Mouse (Mus musculus) CD8-positive naive resting alpha-beta T cell, adult 2 months (primary cell): ENCODE measurements around the gene Eno1.

Experiments used
- DNase-seq, 2 experiments: peaks; one replicate each; pipeline ENCODE4 v3.0.0; 2022; ENCODE audit warnings: low read depth in 2 of 2, low spot score in 2 of 2

The Eno1 gene

DNA sequence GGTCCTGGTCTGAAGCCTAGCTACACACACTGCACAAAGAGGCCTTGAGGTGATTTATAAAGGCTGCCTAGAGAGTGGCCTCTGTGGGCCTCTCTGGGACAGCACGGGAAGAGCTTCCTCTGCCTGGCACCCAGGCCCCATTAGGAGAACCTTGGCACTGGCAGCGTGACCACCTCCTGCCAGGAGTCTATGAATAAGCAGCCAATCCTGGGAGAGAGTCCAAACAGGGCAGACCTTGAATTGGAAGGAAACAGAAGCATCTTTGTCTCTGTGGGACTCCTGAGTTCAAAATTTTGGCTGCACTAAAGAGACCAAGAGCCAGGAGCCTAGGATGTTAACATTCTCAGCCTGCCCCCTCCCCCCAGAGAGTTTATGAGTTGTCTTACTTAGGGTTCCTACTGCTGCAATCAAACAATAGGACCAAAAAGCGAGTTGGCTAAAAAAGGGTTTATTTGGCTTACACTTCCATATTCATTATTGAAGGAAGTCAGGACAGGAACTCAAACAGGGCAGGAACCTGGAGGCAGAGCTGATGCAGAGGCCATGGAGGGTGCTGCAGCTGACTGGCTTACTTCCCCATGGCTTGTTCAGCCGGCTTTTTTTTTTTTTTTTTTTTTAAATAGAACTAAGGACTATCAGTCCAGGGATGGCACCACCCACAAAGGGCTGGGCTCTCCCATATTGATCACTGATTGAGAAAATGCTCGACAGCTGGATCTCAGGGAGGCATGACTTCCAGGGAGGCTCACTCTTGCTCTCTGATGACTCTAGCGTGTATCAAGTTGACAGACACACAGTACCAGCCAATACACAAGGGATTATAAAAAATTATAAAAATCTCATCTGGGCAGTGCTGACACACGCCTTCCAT, 9.5 kb upstream of the Eno1 start:
- no peak for DNase-seq

DNA sequence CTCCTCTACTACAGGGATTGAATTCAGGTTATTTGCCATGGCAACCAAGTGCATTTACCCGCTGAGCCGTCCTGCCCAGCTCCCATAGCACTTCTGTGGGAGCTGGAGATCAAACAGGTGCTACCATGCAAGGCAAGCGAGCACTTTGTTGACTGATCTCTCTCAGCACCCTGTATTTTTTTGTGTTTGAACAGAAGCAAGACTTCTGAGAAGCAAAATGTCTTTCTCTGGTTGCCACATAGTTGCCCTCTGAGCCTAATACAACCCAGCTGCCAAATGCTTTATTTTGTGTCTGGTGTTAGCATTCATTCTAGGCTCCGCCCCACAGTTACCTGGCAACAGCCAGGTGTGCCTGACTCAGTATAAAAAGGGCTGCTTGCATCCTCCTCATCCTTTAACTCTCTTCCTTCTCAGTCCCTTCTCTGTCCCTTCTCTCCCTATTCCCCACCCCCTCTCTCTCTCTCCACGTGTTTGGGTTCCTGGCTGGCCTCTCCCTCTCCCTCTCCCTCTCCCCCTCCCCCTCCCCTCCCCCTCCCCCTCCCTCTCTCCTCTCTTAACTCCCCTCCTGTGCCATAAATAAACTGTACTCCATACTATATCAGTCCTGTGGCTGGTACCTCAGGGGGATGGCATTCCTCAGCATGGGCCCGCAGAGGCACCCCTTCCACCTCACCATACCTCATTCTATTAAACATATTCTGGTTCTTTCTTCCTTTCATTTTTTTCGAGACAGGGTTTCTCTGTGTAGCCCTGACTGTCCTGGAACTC, 7.8 kb upstream of the Eno1 start:
- no peak for DNase-seq

DNA sequence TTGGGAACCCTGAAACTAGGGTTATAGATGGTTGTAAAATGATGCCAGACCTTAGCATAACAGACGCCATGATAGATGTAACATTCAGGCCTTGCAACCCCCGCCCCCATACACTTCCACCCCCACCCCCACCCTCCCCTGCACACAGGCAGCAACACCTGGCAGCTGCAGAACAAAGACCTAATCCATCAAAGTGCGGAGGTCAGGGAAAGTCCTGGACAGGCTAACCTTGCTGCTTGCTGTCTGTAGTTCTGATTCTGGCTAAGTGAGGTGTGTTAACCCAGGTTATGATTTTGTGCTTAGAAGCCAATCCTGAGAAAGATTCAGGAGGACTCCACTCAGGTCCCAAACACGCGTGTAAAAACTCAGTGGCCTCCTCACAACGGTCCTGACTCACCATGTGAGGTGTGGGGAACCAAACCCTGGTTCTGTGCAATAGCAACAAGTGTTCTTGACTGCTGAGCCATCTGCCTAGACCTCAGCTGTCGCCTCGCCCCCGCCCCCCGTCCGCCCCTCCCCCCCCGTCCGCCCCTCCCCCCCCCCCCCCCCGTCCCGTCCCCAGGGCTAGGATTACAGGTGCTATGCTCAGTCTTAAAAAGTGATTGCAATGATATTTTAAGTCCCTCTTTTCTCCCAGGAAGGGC, 6.7 kb upstream of the Eno1 start:
- no peak for DNase-seq

DNA sequence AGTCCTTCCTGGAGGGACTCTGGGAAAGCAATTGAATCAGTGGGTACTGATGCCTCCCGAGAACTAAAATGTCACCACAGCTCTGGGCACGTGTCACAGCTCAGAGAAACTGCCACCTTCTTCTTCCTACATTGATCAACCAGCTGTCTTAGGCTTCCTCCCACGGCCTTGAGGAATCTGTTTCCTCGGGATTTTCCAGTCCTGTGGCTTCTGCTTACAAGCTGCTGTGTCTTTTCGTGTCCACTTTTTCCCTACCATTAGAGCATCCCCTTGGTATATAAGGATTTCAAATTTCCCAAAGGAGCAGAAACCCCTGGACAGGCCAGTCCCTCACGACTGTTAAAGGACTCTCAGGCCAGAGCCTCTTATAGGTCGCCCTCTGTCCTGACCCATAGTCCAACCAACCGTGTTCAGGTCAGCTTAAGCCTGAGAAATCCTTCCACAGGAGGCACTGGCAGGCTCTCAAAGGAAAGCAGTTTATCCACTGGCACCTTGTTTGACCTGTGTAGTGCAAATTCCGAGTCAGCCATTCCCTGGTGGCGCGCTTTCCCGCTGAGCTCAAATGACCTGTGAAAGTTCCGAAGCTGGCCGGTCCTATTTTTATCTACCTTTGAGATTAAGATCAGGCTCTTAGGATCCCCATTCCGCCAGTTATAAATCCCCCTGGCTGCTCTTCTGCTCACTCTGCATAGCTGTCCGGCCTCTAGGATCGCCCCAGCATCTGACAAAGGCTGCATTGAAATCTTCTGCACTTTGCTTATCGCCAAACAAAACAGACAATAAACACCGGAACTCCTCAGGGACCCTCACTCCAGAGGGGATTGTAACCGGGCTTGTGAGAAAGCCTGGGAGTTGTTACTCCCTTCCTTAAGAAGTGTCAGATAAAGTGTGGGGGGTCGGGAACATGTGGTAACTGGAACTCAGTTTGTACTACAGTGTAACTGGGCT, 5.8 kb upstream of the Eno1 start:
- DNase-seq = no peak

DNA sequence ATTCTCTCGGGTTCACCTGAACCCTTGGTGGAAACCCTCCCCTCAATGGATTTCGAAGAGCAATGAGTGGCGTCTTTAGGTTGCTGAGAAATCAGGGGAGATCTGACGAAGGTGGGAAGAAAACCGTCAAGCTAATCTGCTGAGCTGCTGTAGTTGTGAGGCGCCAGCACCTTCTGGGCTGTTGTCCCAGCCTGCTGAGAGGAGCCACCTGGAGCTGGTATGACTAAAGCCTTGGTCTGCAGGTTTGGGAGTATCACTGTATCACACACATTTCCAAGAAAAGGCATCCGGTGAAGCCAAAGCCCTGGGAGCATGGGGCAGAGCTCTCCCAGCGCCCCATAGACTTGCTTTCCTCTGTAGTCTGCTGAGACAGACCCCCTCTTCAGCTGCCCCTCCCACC, 4.7 kb upstream of the Eno1 start:
- DNase-seq = no peak

DNA sequence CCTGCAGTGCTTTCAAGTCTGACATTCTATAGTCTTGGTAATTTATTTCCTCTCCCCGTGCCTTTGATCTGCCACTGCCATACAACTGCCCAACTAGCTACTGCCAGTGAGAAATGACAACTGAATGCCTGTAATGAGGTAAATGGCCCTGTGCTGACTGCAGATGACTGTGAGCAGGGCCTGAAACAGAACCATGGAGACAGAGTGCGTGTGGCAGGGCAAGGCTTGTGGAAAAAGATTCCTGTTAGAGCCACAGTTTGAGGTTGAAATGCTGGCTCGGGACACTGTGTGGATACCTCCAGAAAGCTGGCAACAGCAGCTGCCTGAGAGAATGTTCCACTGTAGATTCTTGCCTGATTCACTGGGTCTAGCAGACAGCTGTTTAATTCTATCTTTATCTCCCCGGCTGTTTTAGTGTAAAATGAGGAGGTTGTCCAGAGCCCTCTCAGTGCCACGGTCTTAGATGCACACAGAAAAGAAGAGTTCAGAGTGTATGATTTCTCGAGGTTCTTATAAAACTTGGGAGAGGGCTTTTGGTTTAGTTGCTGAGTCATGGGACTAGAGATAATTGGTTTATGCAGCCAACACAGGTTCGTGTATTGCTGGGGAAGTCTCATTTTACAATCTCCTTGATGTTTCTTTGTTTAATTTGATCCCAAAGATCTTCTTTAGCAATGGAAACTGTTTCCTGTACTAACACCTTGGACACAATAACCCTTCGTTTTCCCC, 1.8 kb upstream of the Eno1 start:
- no peak for DNase-seq

DNA sequence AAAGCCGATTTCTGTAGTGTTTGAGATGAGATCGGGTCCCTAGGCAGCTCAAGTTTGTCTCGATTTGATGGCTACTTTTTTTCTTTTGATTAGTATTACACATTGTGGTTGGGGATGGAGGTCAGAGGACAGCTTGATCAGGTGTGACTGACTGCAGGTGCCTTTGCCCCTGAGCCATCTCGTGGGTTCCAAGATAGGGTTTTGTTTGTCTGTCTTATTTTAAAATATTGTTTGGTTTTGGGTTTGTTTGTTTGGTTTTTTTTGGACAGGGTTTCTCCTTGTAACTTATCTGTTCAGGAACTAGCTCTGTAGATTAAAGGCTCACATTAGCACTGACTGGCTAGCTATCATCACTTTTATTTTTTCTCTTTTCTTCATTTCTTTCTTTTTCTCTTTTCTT, 936 bp upstream of the Eno1 start:
- no peak for DNase-seq

DNA sequence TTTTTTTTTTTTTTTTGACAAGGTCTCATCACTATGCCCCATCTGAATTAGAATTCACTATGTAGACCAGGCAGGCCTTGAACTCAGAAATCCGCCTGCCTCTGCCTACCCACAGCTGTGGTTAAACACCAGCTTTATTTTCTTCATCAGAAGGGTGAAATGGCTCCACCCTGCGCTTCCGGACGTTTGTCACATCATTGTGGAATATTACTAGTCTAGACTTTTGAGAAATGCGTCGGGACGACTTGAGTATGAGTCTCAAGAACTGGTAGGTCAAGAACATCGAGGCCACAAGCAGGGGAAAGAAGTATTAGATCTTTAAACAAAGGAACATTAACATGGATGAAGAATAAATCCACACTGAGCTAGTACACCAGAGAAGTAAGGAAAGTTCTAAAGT, 490 bp upstream of the Eno1 start:
- DNase-seq = no peak

DNA sequence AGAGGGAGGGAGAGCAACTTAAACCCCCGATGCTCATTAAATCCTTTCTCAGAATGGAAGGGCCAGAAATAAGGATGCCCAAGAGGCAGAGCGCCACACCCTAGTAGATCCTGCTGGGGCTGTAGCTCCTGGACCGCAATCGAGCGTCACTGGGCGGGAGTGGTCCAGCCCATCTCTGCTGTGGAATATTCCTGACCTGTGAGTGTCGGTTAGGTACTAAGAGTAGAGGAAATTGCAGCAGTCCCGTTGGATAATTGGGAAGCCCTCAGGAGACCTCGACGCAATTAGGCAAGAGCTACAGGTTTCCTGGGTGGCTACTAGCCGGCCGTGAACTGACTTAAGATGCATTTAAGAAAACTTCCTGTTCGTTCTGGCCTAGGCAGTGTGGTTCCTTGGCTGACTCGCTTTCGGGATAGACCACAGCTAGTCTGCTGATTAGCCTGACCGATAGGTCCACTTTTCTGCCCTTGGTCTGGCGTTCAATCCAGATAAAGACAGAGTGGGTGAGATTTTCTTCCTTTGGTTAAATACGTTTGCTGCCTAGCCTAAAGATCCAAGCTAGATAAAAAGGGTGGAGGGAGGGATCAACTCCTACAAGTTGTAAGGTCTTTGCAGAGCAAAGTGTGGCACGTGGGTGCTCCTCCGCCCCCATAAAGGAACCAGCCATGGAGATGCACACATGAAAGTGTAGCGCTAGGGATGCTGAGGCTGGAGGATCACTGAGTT, 1.3 kb downstream of the Eno1 start:
- DNase-seq = no peak

DNA sequence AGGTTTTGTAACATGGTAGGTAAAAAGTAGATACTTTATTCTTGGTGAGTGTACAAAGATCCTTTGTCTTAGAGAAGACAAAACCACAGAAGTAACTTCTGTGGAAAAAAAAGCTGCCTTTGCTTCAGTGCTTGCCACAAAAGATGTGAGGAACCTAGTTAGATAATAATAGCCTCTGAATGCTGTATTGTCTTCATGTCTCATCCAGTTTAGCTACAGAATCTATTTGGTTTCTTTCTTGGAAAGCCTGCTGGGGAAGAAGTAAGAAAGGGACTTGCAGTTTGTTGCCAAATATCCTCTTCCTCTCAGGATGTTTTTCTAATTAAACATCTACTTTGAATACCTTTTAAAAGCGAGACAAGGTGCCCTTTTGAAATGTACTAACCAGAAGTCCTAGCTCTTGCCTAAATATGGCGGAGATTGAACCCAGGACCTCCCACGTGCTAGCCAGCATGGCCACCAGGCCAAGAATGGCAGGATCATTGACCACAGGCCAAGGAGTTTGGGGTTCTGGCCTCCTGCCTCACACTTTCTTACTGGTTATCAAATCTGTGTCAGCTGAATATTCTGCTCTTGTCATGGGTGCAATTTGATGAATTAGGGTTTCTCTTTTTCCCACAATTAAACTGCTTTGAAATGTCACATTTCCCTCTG, 2.0 kb downstream of the Eno1 start:
- DNase-seq = no peak

DNA sequence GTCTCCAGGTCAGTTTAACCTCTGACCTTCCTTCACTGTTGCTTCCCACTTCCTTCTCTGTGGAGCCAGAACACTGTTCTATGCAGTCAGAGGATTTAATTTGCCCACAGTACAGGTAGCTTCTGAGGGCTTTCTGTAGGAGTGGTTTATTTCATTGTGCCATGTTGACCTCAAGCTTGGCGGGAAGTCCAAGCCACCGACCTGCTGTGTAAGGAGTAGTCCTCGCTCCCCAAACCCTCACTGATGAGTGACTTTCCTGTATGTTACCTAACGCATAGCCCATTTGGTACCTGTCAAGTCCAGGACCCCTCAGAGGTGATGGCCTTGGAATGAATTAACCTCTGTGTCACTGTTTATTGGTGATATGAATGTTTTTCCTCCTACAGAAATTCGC, 2.6 kb downstream of the Eno1 start:
- DNase-seq = no peak

DNA sequence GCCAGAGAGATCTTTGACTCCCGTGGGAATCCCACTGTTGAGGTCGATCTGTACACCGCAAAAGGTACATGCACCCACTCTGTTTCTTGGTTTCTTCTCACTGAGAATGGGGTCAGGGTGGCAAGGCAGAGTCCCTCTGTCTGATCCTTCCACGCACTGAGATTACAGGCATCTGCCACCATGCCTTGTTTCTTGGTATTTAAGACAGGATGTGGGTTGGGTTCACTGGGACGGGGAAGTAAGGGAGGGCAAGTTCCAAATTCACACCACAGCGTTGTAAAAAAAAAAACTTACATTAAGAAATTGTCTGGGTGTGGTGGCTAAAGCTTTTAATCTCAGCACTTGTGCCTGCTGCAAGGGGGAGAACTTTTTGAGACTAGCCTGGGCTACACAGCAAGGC, 3.0 kb downstream of the Eno1 start:
- peak; percentile 28 to 43 for DNase-seq

DNA sequence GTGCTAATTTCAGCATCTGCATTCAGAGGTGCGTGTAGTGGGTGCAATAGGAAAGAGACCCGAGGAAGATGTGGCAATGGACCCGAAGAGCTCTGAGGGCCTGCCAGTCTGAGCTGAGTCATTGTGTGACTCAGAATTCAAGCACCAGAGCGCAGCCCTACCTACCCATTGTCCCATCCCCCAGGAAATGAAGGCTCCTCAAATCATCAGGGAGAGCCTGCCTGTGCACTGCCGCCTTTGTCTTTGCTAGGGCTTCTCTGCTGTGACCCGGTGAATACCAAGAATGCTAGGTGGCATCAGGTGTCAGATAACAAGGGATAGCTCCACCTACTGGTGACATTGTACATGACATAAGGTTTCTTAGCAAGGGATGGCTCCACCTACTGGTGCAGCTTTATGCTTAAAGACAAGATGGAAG, 3.4 kb downstream of the Eno1 start:
- DNase-seq = peak; percentile 86 to 92

DNA sequence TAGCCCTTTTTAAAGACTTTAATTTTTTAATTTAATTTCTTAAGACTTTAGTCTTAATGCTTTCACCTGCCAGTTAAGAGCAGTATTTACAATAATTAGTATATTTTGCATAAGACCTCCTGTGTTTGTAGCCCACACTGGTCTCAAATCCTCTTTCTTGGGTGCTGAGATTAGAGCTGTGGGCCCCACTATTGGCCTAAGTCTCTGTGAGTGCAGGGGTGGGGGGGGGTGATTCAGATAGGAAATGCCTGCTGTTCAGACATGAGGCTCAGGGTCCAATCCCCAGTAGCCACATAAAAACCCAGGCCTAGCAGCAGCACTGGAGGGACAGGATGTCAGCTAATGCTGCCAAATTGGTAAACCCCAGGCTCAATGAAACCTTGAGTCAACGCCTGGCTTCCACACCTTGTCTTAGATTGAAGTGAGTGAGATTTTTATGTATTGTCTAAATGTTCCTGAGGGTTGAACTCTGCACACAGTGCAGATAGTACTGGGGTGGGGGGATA, 3.9 kb downstream of the Eno1 start:
- DNase-seq = no peak

DNA sequence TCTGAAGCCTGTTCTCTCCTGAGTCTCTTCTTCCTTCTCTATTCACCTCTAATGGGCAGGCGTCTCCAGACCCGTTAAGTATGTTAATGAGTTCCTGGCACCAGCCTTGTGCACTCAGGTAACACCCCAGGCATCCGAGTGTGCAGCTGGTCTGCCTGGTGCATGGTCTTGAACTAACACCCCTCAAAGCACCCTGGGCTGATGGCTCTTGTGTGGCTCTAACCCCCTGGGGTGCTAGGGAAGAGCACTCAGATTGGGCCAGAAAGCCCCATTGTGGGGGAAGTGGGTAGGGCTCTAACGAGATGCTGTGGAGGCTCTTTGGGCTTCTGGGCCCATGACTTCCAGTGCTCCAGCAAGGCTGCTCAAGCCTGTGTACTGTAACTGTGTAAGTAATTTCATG, 5.2 kb downstream of the Eno1 start:
- DNase-seq = no peak

DNA sequence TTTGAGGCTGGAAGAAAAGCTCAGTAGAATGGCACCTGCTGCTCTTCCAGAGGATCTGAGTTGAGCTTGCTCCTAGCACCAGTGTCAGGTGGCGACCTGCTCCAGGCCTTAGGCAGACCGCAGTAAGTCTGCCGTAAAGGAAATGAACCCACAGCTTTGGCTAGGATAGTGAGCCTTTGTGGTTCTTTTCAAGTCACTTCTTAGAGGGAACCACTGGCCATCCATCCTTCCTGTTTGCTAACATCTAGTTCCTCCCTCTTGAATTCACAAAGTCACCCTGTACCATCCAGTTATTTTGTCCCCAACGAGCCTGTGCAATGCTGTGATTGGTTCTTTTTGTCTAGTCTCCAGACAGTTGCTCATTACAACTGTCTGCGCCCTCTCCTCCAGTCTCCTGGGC, 6.2 kb downstream of the Eno1 start:
- DNase-seq = no peak

DNA sequence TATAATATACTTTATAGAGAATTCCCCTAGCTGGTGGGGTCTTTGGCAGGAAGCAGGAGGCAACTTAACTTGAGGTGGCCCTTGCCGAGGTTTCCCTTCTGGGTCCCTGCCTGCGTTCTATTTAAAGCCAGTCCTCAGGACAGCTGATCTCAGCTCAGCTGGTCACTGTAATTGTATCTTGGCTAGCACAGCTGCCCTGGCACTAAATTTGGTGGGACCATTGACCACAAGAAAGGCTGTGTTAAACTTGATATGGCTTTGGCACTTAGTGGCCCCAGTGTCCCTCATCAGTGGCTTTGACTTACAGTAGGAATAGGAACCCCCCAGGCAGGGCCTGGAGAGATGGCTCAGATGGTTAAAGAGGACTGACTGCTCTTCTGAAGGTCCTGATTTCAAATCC, 9.4 kb downstream of the Eno1 start:
- DNase-seq = no peak

DNA sequence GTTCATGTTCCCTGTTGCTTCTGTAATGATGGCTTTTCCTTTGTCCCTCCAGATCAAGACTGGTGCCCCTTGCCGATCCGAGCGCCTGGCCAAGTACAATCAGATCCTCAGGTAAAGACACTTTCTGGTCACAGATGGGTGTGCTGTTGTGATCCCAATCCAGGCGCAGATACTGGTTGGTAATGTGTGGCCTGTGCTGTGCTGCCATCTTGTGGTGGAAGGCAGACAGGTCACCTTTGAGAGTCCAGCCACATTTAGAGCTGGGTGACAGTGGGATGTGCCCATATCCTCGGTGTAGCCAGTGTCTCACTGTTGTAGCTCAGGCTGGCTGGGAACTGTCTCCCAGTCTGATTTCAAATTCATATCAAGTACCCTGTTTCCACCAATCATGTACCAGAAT, 11.5 kb downstream of the Eno1 start:
- DNase-seq = peak; percentile 55 to 70

DNA sequence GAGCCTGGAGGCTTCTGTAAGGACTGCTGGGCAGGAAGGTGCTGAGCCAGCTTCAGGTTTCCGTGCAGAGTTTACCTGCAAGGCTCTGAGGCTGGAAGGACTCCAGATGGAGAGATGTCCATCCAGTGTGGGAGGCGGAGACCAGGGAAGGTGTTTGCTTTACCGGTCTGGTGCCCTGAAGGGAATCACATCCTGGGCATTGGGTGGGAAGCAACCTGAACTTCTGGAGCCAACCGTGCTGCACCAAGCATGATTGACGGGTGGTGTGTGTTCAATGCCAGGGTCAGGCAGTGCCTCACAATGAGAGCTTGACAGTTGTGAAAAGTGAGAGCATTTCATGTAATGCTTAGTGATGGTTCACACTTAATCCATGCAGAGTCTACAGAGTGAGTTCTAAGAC, 12.4 kb downstream of the Eno1 start:
- no peak for DNase-seq
